Mouse (Mus musculus) neural tube, embryonic 13.5 days (tissue): ENCODE results near the gene Gm7137. TPM values are rescaled to one million over a fixed set of nuclear protein-coding genes. Genes with fewer than 3 reads are reported as not detected.
"Not testable (repeated sequence)": the region's sequence is repeated elsewhere in the genome, so short reads cannot be mapped to it uniquely, and the experiment has no call there.

ENCODE experiments used
- ATAC-seq: fragments of 200-750 bp; cut with Nextera tagmentation; 2 replicates; pipeline ENCODE4 v1.8.0; 2017; ENCODE audit warnings: low read depth, mild to moderate bottlenecking, moderate TSS enrichment, moderate library complexity
- H3K27ac ChIP-seq: fragments of 300-500 bp; sonication (generic); replicated peaks from 2 replicates; pipeline ENCODE4 v1.5.1; 2015; ENCODE audit warnings: moderate library complexity, mild to moderate bottlenecking, inconsistent platforms
- H3K27me3 ChIP-seq: fragments of 300-500 bp; sonication (generic); 2 replicates; pipeline ENCODE4 v1.6.1; 2015; ENCODE audit warnings: mild to moderate bottlenecking, inconsistent platforms
- H3K36me3 ChIP-seq: fragments of 300-500 bp; sonication (generic); 2 replicates; pipeline ENCODE4 v1.6.1; 2015; ENCODE audit warnings: mild to moderate bottlenecking, inconsistent platforms
- H3K4me1 ChIP-seq: fragments of 300-500 bp; sonication (generic); replicated peaks from 2 replicates; pipeline ENCODE4 v1.6.1; 2015; ENCODE audit warnings: inconsistent platforms
- H3K4me2 ChIP-seq: fragments of 300-500 bp; sonication (generic); 2 replicates; pipeline ENCODE4 v1.6.1; 2015; ENCODE audit warnings: inconsistent platforms, mild to moderate bottlenecking, moderate library complexity
- H3K4me3 ChIP-seq: fragments of 300-500 bp; sonication (generic); 2 replicates; pipeline ENCODE4 v1.5.1; 2015; ENCODE audit warnings: mild to moderate bottlenecking, inconsistent platforms
- H3K9ac ChIP-seq: fragments of 300-500 bp; sonication (generic); 2 replicates; pipeline ENCODE4 v1.6.1; 2015; ENCODE audit warnings: moderate library complexity, mild to moderate bottlenecking, inconsistent platforms
- H3K9me3 ChIP-seq: fragments of 300-500 bp; sonication (generic); 2 replicates; pipeline ENCODE4 v1.6.1; 2016; ENCODE audit warnings: inconsistent platforms
- WGBS: fragments of 180-500 bp; shearing (Covaris S2); methylation state at CpG from one replicate; pipeline ENCODE4 v1.1.7; 2015; 5-methylcytosine and 5-hydroxymethylcytosine counted together
- polyA plus RNA-seq: library from polyadenylated mRNA; unstranded; fragments of >200 nt; fragmentation: Nextera tagmentation; extraction: Ambion mirVana; gene quantifications from 2 replicates; pipeline ENCODE4 v1.2.1, GENCODE M21; 2015

Gene Gm7137
- polyA plus RNA-seq, 1 experiment from 2014 or later = not detected

DNA sequence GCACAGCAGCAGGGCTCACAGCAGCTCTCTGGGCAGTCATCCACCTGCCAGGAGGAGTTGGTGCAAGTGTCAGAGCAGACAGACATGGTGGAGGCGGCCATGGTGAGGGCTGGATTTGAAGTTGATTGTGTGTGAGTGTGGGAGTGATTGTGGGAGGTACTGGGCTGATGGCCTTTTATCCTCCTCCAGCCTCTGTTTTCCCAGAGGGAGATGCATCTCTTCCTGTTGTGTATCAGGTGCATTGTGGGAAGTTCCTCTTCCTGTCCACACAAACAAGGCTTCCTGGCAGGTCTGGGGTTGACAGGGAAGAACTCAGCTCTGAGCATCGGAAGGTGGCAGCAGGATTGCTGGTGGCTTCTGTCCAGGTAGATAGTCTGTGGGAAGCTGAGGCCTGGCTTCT is 7.0 kb upstream of the Gm7137 start, which contains the start of gene Gm9639:
Gene Gm9639 (minus strand): TSS at position 101 of the 400 bp plus-strand sequence.
- no peak within 1 kb of the TSS for H3K4me2 ChIP-seq
- no peak within 1 kb of the TSS for H3K4me3 ChIP-seq
- no peak for ATAC-seq
- peaks cover 8% of the 10 kb centered on the region; the same call in 1 of the 2 replicates for H3K4me1 ChIP-seq
- no peaks in the 10 kb centered on the region for H3K27me3 ChIP-seq
- no peaks in the 10 kb centered on the region for H3K9me3 ChIP-seq
- no peaks in the 10 kb centered on the region for H3K36me3 ChIP-seq
- 60% methylated on average over 2 of the region's 2 CpGs for WGBS
- no peak within 1 kb of the TSS for H3K27ac ChIP-seq
- H3K9ac ChIP-seq = no peak within 1 kb of the TSS

DNA sequence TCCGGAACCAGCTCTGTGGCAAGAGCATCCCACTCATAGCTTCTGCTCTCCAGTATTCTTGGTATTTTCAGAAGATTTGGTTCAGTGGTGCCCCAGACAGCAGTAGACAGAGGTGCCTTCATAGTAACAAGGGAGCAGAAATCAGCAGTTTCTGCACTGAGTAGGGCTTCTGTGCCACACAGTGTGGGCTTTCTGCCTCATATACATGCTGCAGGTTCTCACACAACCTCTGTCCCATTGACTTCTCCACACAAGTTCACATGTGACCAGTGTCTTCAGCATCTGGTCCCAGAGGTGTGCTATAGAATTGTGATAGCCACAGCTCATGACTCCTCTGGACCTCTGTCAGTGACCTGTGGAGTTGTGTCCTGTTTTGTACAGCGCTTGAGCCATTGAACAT is 621 bp upstream of the Gm7137 start:
- H3K9me3 ChIP-seq = no peaks in the 10 kb centered on the region
- 84% methylated on average over 2 of the region's 2 CpGs for WGBS
- H3K4me3 ChIP-seq = no peak overlapping the region
- H3K36me3 ChIP-seq = no peaks in the 10 kb centered on the region
- H3K4me2 ChIP-seq = no peak overlapping the region
- no peaks in the 10 kb centered on the region for H3K27me3 ChIP-seq
- ATAC-seq = no peak
- no peak overlapping the region for H3K9ac ChIP-seq
- no peak overlapping the region for H3K27ac ChIP-seq
- H3K4me1 ChIP-seq = no peaks in the 10 kb centered on the region

DNA sequence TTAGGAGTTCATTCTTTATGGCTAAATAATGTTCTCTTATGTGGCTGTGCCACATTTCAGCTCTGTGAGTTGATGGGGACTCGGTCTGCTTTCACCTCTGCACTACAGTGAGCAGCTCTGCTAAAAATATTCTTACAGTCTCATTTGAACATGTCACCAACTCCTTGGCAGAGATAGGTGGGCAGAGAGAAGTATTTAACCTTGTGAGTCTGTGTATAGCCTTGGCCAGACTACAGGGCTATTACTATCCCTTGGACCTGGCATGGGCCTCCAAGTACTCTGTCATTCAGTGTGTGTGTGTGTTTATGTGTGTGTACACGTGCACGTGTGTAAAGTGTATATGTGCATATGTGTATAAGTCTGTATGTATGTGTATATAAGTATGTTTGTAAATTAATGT is 4.6 kb downstream of the Gm7137 start:
- H3K4me2 ChIP-seq, H3K9ac ChIP-seq, H3K4me3 ChIP-seq, H3K27me3 ChIP-seq, H3K4me1 ChIP-seq, ATAC-seq, H3K36me3 ChIP-seq, H3K9me3 ChIP-seq, H3K27ac ChIP-seq: not testable (repeated sequence)
- 100% methylated on average over 3 of the region's 3 CpGs for WGBS

DNA sequence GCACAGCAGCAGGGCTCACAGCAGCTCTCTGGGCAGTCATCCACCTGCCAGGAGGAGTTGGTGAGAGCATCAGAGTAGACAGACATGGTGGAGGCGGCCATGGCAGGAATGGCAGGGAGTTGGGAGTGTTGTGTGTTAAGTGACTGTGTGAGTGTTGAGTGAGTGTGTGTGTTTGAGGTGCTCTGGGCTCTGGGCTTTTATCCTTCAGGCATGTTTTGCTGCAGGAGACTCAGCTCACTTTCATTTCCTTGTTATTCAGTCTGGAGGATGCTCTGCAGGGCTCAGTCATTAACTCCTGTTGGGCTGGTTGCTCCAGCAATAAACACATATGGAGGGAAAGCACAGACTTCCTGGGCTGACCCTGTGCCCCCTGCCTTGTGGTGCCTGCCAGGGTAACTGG is 5.6 kb downstream of the Gm7137 start, which contains the start of gene Gm3250:
Gene Gm3250 (minus strand): TSS at position 101 of the 400 bp plus-strand sequence.
- not testable (repeated sequence) for H3K4me3 ChIP-seq, H3K9ac ChIP-seq, H3K36me3 ChIP-seq, H3K4me2 ChIP-seq, H3K9me3 ChIP-seq, H3K27ac ChIP-seq, H3K4me1 ChIP-seq, ATAC-seq, H3K27me3 ChIP-seq
- WGBS = 86% methylated on average over 1 of the region's 1 CpGs

DNA sequence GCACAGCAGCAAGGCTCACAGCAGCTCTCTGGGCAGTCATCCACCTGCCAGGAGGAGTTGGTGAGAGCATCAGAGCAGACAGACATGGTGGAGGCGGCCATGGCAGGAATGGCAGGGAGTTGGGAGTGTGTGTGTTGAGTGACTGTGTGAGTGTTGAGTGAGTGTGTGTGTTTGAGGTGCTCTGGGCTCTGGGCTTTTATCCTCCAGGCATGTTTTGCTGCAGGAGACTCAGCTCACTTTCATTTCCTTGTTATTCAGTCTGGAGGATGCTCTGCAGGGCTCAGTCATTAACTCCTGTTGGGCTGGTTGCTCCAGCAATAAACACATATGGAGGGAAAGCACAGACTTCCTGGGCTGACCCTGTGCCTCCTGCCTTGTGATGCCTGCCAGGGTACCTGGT is 11.2 kb downstream of the Gm7137 start, which contains the start of gene Gm7138:
Gene Gm7138 (minus strand): TSS at position 101 of the 400 bp plus-strand sequence.
- whole genome bisulfite sequencing = 56% methylated on average over 1 of the region's 1 CpGs

DNA sequence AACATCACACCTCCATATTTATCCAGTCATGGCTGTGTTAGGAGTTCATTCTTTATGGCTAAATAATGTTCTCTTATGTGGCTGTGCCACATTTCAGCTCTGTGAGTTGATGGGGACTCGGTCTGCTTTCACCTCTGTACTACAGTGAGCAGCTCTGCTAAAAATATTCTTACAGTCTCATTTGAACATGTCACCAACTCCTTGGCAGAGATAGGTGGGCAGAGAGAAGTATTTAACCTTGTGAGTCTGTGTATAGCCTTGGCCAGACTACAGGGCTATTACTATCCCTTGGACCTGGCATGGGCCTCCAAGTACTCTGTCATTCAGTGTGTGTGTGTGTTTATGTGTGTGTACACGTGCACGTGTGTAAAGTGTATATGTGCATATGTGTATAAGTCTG is 15.9 kb downstream of the Gm7137 start:
- not testable (repeated sequence) for H3K4me3 ChIP-seq, H3K4me2 ChIP-seq, H3K27ac ChIP-seq, H3K9me3 ChIP-seq, H3K4me1 ChIP-seq, H3K36me3 ChIP-seq, H3K9ac ChIP-seq, H3K27me3 ChIP-seq, ATAC-seq
- 100% methylated on average over 1 of the region's 3 CpGs for WGBS

More for the DNA sequence above, 11.2 kb downstream of the Gm7137 start, which contains the start of gene Gm7138:
- H3K27me3 ChIP-seq, H3K27ac ChIP-seq, H3K4me3 ChIP-seq, H3K9ac ChIP-seq, H3K4me1 ChIP-seq, H3K4me2 ChIP-seq, H3K9me3 ChIP-seq, ATAC-seq, H3K36me3 ChIP-seq: not testable (repeated sequence)

DNA sequence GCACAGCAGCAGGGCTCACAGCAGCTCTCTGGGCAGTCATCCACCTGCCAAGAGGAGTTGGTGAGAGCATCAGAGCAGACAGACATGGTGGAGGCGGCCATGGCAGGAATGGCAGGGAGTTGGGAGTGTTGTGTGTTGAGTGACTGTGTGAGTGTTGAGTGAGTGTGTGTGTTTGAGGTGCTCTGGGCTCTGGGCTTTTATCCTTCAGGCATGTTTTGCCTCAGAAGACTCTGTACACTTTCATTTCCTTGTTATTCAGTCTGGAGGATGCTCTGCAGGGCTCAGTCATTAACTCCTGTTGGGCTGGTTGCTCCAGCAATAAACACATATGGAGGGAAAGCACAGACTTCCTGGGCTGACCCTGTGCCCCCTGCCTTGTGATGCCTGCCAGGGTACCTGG is 16.8 kb downstream of the Gm7137 start, which contains the start of gene Gm3238:
Gene Gm3238 (minus strand): TSS at position 101 of the 400 bp plus-strand sequence.
- not testable (repeated sequence) for H3K9me3 ChIP-seq, H3K27me3 ChIP-seq, H3K4me2 ChIP-seq, H3K9ac ChIP-seq, ATAC-seq, H3K4me3 ChIP-seq, H3K27ac ChIP-seq, H3K4me1 ChIP-seq, H3K36me3 ChIP-seq
- WGBS = 71% methylated on average over 1 of the region's 1 CpGs

DNA sequence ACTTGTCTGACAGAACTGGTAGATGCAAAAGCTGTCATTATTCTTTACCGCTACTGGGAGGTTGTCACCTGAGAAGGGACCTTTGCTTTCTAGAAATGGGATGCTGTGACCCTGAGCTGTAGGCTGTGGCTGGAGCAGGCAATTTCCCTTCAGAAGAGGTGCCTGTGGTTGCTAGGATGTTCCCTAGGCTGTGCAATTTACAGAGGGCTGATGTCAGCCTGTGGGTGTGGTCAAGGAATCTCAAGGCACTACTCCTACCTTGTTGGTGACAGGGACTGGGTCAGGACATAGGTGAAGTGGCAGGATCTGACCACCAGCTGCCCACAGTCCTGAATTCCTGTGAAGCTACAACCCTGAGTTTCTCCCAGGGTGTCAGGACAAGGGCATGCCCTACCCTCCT is 18.3 kb downstream of the Gm7137 start:
- Histone ChIP-seq H3K4me2 (no peak overlapping the region), H3K36me3 (no peaks in the 10 kb centered on the region), H3K27ac (no peak overlapping the region), H3K27me3 (no peaks in the 10 kb centered on the region), H3K4me1 (no peaks in the 10 kb centered on the region), H3K9me3 (no peaks in the 10 kb centered on the region), H3K9ac (no peak overlapping the region), H3K4me3 (no peak overlapping the region)
- ATAC-seq = no peak
- WGBS = 94% methylated on average over 1 of the region's 1 CpGs

DNA sequence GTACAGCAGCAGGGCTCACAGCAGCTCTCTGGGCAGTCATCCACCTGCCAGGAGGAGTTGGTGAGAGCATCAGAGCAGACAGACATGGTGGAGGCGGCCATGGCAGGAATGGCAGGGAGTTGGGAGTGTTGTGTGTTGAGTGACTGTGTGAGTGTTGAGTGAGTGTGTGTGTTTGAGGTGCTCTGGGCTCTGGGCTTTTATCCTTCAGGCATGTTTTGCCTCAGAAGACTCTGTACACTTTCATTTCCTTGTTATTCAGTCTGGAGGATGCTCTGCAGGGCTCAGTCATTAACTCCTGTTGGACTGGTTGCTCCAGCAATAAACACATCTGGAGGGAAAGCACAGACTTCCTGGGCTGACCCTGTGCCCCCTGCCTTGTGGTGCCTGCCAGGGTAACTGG is 28.4 kb downstream of the Gm7137 start, which contains the start of gene Gm3233:
Gene Gm3233 (minus strand): TSS at position 101 of the 400 bp plus-strand sequence.
- H3K9me3 ChIP-seq, H3K4me3 ChIP-seq, H3K4me2 ChIP-seq, H3K36me3 ChIP-seq, H3K9ac ChIP-seq, H3K27me3 ChIP-seq, H3K27ac ChIP-seq, H3K4me1 ChIP-seq, ATAC-seq: not testable (repeated sequence)
- WGBS = no CpG with 5 or more reads among the region's 1 CpGs

DNA sequence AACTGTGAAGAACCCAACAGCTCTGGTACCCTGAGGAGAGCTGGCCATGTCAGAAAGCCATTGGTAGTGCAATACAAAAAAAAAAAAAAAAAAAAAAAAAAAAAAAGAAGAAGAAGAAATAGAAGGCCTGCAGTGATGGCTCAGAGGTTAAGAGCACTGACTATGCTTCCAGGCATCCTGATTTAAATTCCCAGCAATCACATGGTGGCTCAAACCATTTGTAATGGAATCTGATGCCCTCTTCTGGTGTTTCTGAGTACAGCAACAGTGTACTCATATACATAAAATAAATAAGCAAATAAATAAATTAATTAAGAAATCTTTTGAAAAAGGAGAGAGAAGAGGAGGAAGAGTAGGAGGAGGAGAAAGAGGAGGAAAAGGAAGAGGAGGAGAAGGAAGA is 34.6 kb downstream of the Gm7137 start:
- no peak for ATAC-seq
- Histone ChIP-seq H3K4me3 (no peak overlapping the region), H3K36me3 (no peaks in the 10 kb centered on the region), H3K4me1 (no peaks in the 10 kb centered on the region), H3K9me3 (no peaks in the 10 kb centered on the region), H3K27ac (no peak overlapping the region), H3K9ac (no peak overlapping the region), H3K27me3 (no peaks in the 10 kb centered on the region), H3K4me2 (no peak overlapping the region)

DNA sequence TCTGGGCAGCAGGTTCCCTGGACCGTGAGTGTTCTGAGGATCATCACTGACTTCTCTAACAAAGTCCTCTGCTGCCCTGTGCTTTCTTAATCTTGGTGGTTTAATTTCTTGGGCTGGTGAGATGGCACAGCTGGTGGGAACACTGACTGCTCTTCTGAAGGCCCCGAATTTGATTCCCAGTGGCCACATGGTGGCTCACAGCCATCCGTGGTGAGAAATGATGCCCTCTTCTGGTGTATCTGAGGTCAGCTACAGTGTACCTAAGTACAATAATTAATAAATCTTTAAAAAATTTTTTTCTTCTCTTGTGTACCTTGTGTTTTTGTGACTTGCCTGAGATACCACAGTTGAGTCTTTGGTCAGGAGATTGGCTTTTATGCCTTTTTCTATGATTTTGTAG is 35.7 kb downstream of the Gm7137 start:
- not testable (repeated sequence) for H3K9ac ChIP-seq, H3K4me1 ChIP-seq, H3K36me3 ChIP-seq, ATAC-seq, H3K27me3 ChIP-seq, H3K4me3 ChIP-seq, H3K4me2 ChIP-seq, H3K27ac ChIP-seq, H3K9me3 ChIP-seq
- WGBS = 67% methylated on average over 3 of the region's 3 CpGs

DNA sequence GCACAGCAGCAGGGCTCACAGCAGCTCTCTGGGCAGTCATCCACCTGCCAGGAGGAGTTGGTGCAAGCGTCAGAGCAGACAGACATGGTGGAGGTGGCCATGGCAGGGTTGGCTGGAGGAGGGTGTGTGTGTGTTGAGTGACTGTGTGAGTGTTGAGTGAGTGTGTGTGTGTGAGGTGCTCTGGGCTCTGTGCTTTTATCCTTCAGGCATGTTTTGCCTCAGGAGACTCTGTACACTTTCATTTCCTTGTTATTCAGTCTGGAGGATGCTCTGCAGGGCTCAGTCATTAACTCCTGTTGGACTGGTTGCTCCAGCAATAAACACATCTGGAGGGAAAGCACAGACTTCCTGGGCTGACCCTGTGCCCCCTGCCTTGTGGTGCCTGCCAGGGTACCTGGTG is 36.7 kb downstream of the Gm7137 start, which contains the start of gene Gm9736:
Gene Gm9736 (minus strand): TSS at position 101 of the 400 bp plus-strand sequence.
- ATAC-seq, H3K27me3 ChIP-seq: not testable (repeated sequence)

DNA sequence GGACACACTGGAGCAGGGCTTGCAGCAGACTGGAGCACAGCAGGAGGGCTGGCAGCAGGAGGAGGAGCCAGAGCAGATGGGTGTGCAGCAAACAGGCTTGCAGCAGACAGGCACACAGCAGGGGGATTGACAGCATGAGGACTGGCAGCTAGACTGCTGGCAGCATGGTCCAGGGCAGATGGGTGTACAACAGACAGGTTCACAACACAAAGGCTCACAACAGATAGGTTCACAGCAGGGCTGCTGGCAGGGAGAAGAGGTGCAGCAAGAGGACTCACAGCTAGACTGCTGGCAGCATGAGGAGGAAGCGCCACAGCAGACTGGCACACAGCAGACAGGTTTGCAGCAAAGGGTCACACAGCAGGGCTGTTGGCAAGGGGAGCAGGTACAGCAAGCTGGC is 37.3 kb downstream of the Gm7137 start:
- not testable (repeated sequence) for H3K36me3 ChIP-seq, H3K27ac ChIP-seq, H3K4me3 ChIP-seq, H3K27me3 ChIP-seq, H3K9me3 ChIP-seq, H3K4me2 ChIP-seq, H3K4me1 ChIP-seq, H3K9ac ChIP-seq, ATAC-seq
- 79% methylated on average over 1 of the region's 1 CpGs for WGBS

More for the DNA sequence above, 36.7 kb downstream of the Gm7137 start, which contains the start of gene Gm9736:
- not testable (repeated sequence) for H3K4me3 ChIP-seq, H3K9ac ChIP-seq, H3K4me2 ChIP-seq, H3K4me1 ChIP-seq, H3K36me3 ChIP-seq, H3K27ac ChIP-seq, H3K9me3 ChIP-seq
- 67% methylated on average over 1 of the region's 1 CpGs for WGBS
